Mouse (Mus musculus): Measurements from ENCODE around the gene Cfap58.

Gene Cfap58

DNA sequence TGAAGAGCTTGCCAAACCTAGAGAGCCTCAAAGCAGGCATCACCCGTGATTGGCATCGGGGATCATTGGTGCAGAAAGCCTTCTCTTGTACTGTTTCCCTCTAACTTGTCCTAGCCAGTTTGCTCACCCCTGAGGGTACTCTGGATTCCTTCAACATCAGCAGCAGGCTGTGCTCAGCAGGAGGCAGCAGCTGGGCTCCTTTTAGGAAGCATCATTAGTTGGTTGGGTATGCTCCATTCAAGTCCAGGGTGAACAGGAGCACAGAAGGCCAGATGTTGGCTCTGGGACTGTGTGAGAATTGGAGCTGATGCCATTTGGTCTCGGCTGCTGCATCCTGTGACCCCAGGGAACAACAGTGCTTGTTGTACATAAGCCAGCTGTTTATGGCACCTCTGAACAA, 142.2 kb downstream of the Cfap58 start:
- no peak for DNase-seq (ENCODE audit: low read depth, low spot score)

- DNase-seq (ENCODE audit: low read depth, low spot score), result no peak
These were observed 144.0 kb downstream of the Cfap58 start for GRCm38 (mm10) chr19:48081456-48081855.

Data from mesoderm, embryonic 11.5 days (tissue).